Mouse (Mus musculus): ENCODE measurements at regions not wholly inside any gene's neighbourhood (a gene's known extent, or its start where the extent isn't known, plus 50 kb on each side); places are given as distances from the start of the nearest gene placed in this dataset.
A peak's percentile ranks its signal among the peaks of the same experiment; 100 is the strongest.

- DNase-seq (ENCODE audit: low read depth, low spot score), result no peak
Observed at GRCm38 (mm10) chr19:37754024-37754423, 56.4 kb downstream of the Cyp26a1 start.

GRCm38 (mm10) chr19:37755372-37755771, 57.8 kb downstream of the Cyp26a1 start:
- no peak for DNase-seq (ENCODE audit: low read depth, low spot score)

- no peak for DNase-seq (ENCODE audit: low read depth, low spot score)
Observed at GRCm38 (mm10) chr19:37769376-37769775, 71.8 kb downstream of the Cyp26a1 start.

- DNase-seq (ENCODE audit: low read depth, low spot score), result no peak
Observed at GRCm38 (mm10) chr19:37771956-37772355, 74.4 kb downstream of the Cyp26a1 start.

GRCm38 (mm10) chr19:37774551-37774950, 77.0 kb downstream of the Cyp26a1 start:
- DNase-seq (ENCODE audit: low read depth, low spot score), result no peak

- DNase-seq (ENCODE audit: low read depth, low spot score), result no peak
Observed at GRCm38 (mm10) chr19:37774966-37775365, 77.4 kb downstream of the Cyp26a1 start.

GRCm38 (mm10) chr19:37777961-37778360, 80.4 kb downstream of the Cyp26a1 start:
- DNase-seq (ENCODE audit: low read depth, low spot score), result no peak

GRCm38 (mm10) chr19:37778568-37778967, 81.0 kb downstream of the Cyp26a1 start:
- DNase-seq (ENCODE audit: low read depth, low spot score), result no peak

- DNase-seq (ENCODE audit: low read depth, low spot score), result no peak
Observed at GRCm38 (mm10) chr19:37788540-37788939, 90.9 kb downstream of the Cyp26a1 start.

- no peak for DNase-seq (ENCODE audit: low read depth, low spot score)
Observed at GRCm38 (mm10) chr19:37789576-37790180, 92.1 kb downstream of the Cyp26a1 start.

GRCm38 (mm10) chr19:37790281-37791073, 92.9 kb downstream of the Cyp26a1 start:
- DNase-seq (ENCODE audit: low read depth, low spot score), result no peak

- peak; percentile 11 for DNase-seq (ENCODE audit: low read depth, low spot score)
Observed at GRCm38 (mm10) chr19:37793176-37793575, 95.6 kb downstream of the Cyp26a1 start.

GRCm38 (mm10) chr19:37795552-37796343, 98.2 kb downstream of the Cyp26a1 start:
- no peak for DNase-seq (ENCODE audit: low read depth, low spot score)

- DNase-seq (ENCODE audit: low read depth, low spot score), result no peak
Observed at GRCm38 (mm10) chr19:37800161-37800660, 102.6 kb downstream of the Cyp26a1 start.

GRCm38 (mm10) chr19:37809666-37810065, 112.1 kb downstream of the Cyp26a1 start:
- no peak for DNase-seq (ENCODE audit: low read depth, low spot score)

GRCm38 (mm10) chr19:37814089-37815073, 116.8 kb downstream of the Cyp26a1 start:
- DNase-seq (ENCODE audit: low read depth, low spot score), result no peak

GRCm38 (mm10) chr19:37815627-37816026, 118.0 kb downstream of the Cyp26a1 start:
- DNase-seq (ENCODE audit: low read depth, low spot score), result no peak

GRCm38 (mm10) chr19:37821243-37821642, 123.6 kb downstream of the Cyp26a1 start:
- no peak for DNase-seq (ENCODE audit: low read depth, low spot score)

GRCm38 (mm10) chr19:37821671-37822190, 124.1 kb downstream of the Cyp26a1 start:
- DNase-seq (ENCODE audit: low read depth, low spot score), result no peak

GRCm38 (mm10) chr19:37824155-37824554, 126.6 kb downstream of the Cyp26a1 start:
- no peak for DNase-seq (ENCODE audit: low read depth, low spot score)

- no peak for DNase-seq (ENCODE audit: low read depth, low spot score)
Observed at GRCm38 (mm10) chr19:37831406-37831805, 133.8 kb downstream of the Cyp26a1 start.
